Mouse (Mus musculus) urinary bladder, postnatal 0 days (tissue): ENCODE results near the gene Gm7861. TPM values are rescaled to one million over a fixed set of nuclear protein-coding genes. Genes with fewer than 3 reads are reported as not detected.

Experiments
- polyA plus RNA-seq: library from polyadenylated mRNA; unstranded; fragments of >200 nt; fragmentation: Nextera tagmentation; extraction: Ambion mirVana; gene quantifications from 2 replicates; pipeline ENCODE4 v1.2.1, GENCODE M21; 2015

Gm7861 gene
- polyA plus RNA-seq = not detected in 2 replicates

DNA sequence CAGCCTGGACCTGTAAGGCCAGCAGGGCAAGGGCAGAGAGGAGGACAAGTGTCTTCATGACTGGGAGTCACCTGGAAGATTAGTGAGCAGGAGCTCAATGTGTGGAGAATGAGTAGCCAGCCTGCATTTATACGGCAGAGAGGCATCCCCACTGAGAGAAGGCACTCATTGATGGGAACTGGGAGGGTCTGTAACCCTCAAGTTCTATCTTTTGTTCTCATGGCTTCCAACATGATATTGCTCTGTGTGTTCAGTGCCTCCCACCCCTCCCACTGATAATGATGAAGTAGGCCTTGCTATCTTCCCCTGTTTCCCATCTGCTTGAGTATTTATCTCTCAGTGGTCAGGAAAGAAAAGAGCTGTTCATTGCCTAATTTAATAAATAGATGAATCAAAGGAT is at the start of gene Gm7861:
TSS of gene Gm7861 (minus strand) at position 101 of the 400 bp plus-strand sequence.

DNA sequence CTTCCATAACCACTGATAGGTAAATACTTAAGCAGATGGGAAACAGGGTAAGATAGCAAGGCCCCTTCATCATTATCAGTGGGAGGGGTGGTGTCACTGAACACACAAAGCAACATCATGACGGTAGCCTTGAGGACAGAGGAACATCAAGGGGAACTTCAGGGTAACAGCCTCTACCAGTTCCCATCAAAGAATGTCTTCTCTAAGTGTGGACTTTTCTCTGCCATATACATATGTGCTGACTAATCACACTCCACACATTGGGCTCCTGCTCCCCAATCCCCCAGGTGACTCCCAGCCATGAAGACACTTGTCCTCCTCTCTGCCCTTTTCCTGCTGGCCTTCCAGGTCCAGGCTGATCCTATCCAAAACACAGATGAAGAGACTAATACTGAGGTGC is 23.6 kb upstream of the Gm7861 start, which contains the start of gene Defa26:
TSS of gene Defa26 (plus strand) at position 301 of the 400 bp plus-strand sequence.

GRCm38 (mm10) chr8:21582706-21583105 is 11.6 kb downstream of the Gm7861 start, which contains the start of gene Defa28:
Gene Defa28, plus strand, starts transcription at chr8:21583006.

DNA sequence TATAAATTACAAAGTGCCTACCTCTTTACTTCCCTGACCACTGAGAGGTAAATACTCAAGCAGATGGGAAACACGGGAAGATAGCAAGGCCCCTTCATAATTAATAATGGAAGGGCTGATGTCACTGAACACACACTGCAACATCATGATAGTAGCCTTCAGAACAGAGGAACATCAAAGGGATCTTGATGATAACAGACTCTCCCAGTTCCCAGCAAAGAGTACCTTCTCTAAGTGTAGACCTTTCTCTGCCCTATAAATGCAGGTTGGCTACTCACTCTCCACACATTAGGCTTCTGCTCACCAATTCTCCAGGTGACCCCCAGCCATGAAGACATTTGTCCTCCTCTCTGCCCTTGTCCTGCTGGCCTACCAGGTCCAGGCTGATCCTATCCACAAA is 29.2 kb downstream of the Gm7861 start, which contains the start of gene Defa37:
TSS of gene Defa37 (plus strand) at position 301 of the 400 bp plus-strand sequence.

Other genes with a start within 250 kb of the Gm7861 start
- not detected in 2 replicates for gene Defa2, start 216.0 kb downstream of the Gm7861 start, polyA plus RNA-seq
- gene Defa33, start 202.7 kb downstream of the Gm7861 start, polyA plus RNA-seq = not detected in 2 replicates
- not detected in 2 replicates for gene Defa36, start 167.1 kb downstream of the Gm7861 start, polyA plus RNA-seq
- not detected in 2 replicates for gene Gm7849, start 137.9 kb downstream of the Gm7861 start, polyA plus RNA-seq
- not detected in 2 replicates for gene Defa20, start 85.2 kb downstream of the Gm7861 start, polyA plus RNA-seq
- not detected in 2 replicates for gene Defa32, start 65.5 kb downstream of the Gm7861 start, polyA plus RNA-seq
- gene Defa37, start 29.1 kb downstream of the Gm7861 start, polyA plus RNA-seq = not detected in 2 replicates
- not detected in 2 replicates for gene Defa28, start 11.5 kb downstream of the Gm7861 start, polyA plus RNA-seq
- gene Defa26, start 23.7 kb upstream of the Gm7861 start, polyA plus RNA-seq = not detected in 2 replicates
- gene Defa17, start 61.3 kb upstream of the Gm7861 start, polyA plus RNA-seq = not detected in 2 replicates
- gene Defa34, start 71.3 kb upstream of the Gm7861 start, polyA plus RNA-seq = not detected in 2 replicates
- not detected in 2 replicates for gene AY761184, start 109.1 kb upstream of the Gm7861 start, polyA plus RNA-seq
- gene Defa24, start 140.0 kb upstream of the Gm7861 start, polyA plus RNA-seq = not detected in 2 replicates
- gene Defb50, start 229.0 kb upstream of the Gm7861 start, polyA plus RNA-seq = not detected in 2 replicates
- gene Defb2, start 245.4 kb upstream of the Gm7861 start, polyA plus RNA-seq = not detected in 2 replicates